Mouse (Mus musculus) right cerebral cortex, postnatal 25 days (tissue): ENCODE data around the gene C87436.

Experiments used
- DNase-seq: peaks from one replicate; pipeline ENCODE4 v3.0.0; 2022

C87436 gene

DNA sequence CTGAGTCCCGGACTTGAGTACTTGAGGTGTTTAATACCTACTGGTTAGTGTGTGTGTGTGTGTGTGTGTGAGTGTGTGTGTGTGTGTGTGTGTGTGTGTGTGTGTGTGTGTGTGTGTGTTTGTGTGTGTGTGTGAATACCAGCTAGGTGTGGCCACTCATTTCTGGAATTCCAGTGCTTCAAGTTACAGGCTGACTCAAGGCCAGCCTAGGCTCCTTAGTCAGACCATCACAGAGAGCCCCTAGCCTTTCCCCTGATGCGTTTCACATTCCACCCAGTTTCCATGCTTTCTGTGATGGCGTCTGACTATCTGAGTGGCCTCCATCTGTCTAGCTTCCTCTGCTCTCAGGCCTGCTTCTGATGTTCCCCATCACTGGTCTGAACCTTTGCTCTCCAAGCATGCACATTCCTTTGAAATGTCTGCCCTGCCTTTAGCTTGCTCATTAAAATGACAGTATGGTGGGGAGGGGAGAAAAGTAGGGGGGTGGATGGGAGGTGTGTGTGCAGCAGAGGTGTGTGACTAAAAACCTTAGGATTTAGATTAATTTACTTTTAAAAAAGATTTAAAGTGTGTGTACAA is 81.7 kb downstream of the C87436 start:
- DNase-seq, result no peak

DNA sequence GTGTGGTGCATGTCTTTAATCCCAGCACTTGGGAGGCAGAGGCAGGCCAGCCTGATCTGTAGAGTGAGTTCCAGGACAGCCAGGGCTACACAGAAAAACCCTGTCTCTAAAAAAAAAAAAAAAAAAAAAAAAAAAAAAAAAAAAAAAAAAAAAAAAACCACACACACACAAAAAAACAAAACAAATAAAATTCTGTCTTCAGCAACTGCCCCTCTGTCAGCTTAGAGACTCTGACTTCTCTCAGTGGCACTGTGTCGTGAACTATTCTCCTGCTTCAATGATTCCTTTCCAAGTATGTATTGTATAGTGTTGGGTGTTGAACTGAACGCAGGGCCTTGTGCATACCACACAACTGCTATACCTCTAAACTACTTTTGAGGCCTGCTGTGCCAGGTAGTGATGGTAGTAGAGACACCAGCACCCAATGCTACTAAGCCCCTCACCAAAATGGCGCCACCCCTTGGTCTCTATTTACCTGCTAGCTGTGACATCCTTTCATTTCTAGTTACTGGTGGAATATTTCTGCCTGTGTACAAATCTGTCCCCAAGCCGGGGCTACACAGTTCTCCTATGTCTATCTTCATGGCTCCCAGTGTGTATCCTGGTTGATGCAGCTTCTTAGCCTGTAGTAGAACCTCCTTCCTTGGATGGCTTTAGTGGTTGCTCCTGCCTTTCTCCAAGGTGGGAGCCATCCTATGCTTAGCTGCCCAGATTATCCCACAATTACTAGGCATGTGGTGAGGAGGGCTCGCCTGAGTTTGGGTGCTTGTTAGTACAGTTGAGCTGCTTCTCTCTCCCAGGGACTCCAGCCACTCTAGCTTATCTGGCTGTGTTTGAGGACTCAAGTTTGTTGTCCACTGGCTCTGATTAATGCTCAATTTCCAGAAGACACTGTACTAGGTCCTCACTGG is 84.1 kb downstream of the C87436 start:
- DNase-seq, result no peak
